Mouse (Mus musculus): ENCODE data around the gene Gm9972. TPM values are rescaled to one million over a fixed set of nuclear protein-coding genes. Genes with fewer than 3 reads are reported as not detected.

Gene Gm9972
- polyA plus RNA-seq (2014; fragmentation: Nextera tagmentation; extraction: Ambion mirVana): not detected in 2 replicates

- Histone ChIP-seq H3K4me1 (replicated peaks; ENCODE audit: control insufficient read depth, insufficient read depth, low read length) (no peaks in the 10 kb centered on the region), H3K27ac (ENCODE audit: low read depth, low read length) (no peak within 1 kb of the TSS), H3K36me3 (ENCODE audit: control insufficient read depth, insufficient read depth, low read length) (no peaks in the 10 kb centered on the region), H3K4me3 (ENCODE audit: low read depth, low read length) (no peak within 1 kb of the TSS), H3K27me3 (ENCODE audit: control insufficient read depth, insufficient read depth, low read length) (no peaks in the 10 kb centered on the region), H3K9me3 (ENCODE audit: control insufficient read depth, low read length) (no peaks in the 10 kb centered on the region), H3K4me2 (replicated peaks; ENCODE audit: low read depth, low read length) (no peak within 1 kb of the TSS), H3K9ac (ENCODE audit: low read depth, low read length) (no peak within 1 kb of the TSS)
- no peak for DNase-seq (ENCODE audit: low spot score)
- ATAC-seq (ENCODE audit: low FRiP score): no peak
Measured at GRCm38 (mm10) chr11:43035446-43035845, at the start of gene Gm9972. Gene Gm9972, plus strand, starts transcription at chr11:43035746.

GRCm38 (mm10) chr11:42999188-42999587, 36.4 kb upstream of the Gm9972 start:
- Histone ChIP-seq H3K27ac (ENCODE audit: low read depth, low read length) (no peak overlapping the region), H3K4me3 (ENCODE audit: low read depth, low read length) (no peak overlapping the region), H3K4me1 (replicated peaks; ENCODE audit: control insufficient read depth, insufficient read depth, low read length) (no peaks in the 10 kb centered on the region), H3K9me3 (ENCODE audit: control insufficient read depth, low read length) (no peaks in the 10 kb centered on the region), H3K36me3 (ENCODE audit: control insufficient read depth, insufficient read depth, low read length) (no peaks in the 10 kb centered on the region), H3K9ac (ENCODE audit: low read depth, low read length) (no peak overlapping the region), H3K4me2 (replicated peaks; ENCODE audit: low read depth, low read length) (no peak overlapping the region), H3K27me3 (ENCODE audit: control insufficient read depth, insufficient read depth, low read length) (no peaks in the 10 kb centered on the region)
- ATAC-seq (ENCODE audit: low FRiP score) (no peak), DNase-seq (ENCODE audit: low spot score) (peak; percentile 13)
- 52% methylated on average over 3 of the region's 3 CpGs for WGBS

GRCm38 (mm10) chr11:43011941-43012340, 23.6 kb upstream of the Gm9972 start:
- ATAC-seq (ENCODE audit: low FRiP score): no peak
- H3K4me2 ChIP-seq (replicated peaks; ENCODE audit: low read depth, low read length): no peak overlapping the region
- no peaks in the 10 kb centered on the region for H3K4me1 ChIP-seq (replicated peaks; ENCODE audit: control insufficient read depth, insufficient read depth, low read length)
- no peaks in the 10 kb centered on the region for H3K9me3 ChIP-seq (ENCODE audit: control insufficient read depth, low read length)
- H3K4me3 ChIP-seq (ENCODE audit: low read depth, low read length): no peak overlapping the region
- 81% methylated on average over 2 of the region's 2 CpGs for WGBS
- no peak overlapping the region for H3K9ac ChIP-seq (ENCODE audit: low read depth, low read length)
- no peak for DNase-seq (ENCODE audit: low spot score)
- H3K27ac ChIP-seq (ENCODE audit: low read depth, low read length): no peak overlapping the region
- no peaks in the 10 kb centered on the region for H3K27me3 ChIP-seq (ENCODE audit: control insufficient read depth, insufficient read depth, low read length)
- no peaks in the 10 kb centered on the region for H3K36me3 ChIP-seq (ENCODE audit: control insufficient read depth, insufficient read depth, low read length)

- 80% methylated on average over 4 of the region's 4 CpGs for WGBS
- DNase-seq (ENCODE audit: low spot score) (no peak), ATAC-seq (ENCODE audit: low FRiP score) (no peak)
Measured at GRCm38 (mm10) chr11:43012980-43013379, 22.6 kb upstream of the Gm9972 start.

GRCm38 (mm10) chr11:43023109-43023688, 12.3 kb upstream of the Gm9972 start:
- Histone ChIP-seq H3K9me3 (ENCODE audit: control insufficient read depth, low read length) (no peaks in the 10 kb centered on the region), H3K4me1 (replicated peaks; ENCODE audit: control insufficient read depth, insufficient read depth, low read length) (no peaks in the 10 kb centered on the region), H3K9ac (ENCODE audit: low read depth, low read length) (no peak overlapping the region), H3K27ac (ENCODE audit: low read depth, low read length) (no peak overlapping the region), H3K27me3 (ENCODE audit: control insufficient read depth, insufficient read depth, low read length) (no peaks in the 10 kb centered on the region), H3K4me2 (replicated peaks; ENCODE audit: low read depth, low read length) (no peak overlapping the region), H3K36me3 (ENCODE audit: control insufficient read depth, insufficient read depth, low read length) (no peaks in the 10 kb centered on the region), H3K4me3 (ENCODE audit: low read depth, low read length) (no peak overlapping the region)
- ATAC-seq (ENCODE audit: low FRiP score) (no peak), DNase-seq (ENCODE audit: low spot score) (no peak)

More at GRCm38 (mm10) chr11:43012980-43013379, 22.6 kb upstream of the Gm9972 start:
- H3K9me3 ChIP-seq (ENCODE audit: control insufficient read depth, low read length): no peaks in the 10 kb centered on the region
- H3K27me3 ChIP-seq (ENCODE audit: control insufficient read depth, insufficient read depth, low read length): no peaks in the 10 kb centered on the region
- H3K36me3 ChIP-seq (ENCODE audit: control insufficient read depth, insufficient read depth, low read length): no peaks in the 10 kb centered on the region
- no peak overlapping the region for H3K9ac ChIP-seq (ENCODE audit: low read depth, low read length)
- H3K4me3 ChIP-seq (ENCODE audit: low read depth, low read length): no peak overlapping the region
- no peak overlapping the region for H3K4me2 ChIP-seq (replicated peaks; ENCODE audit: low read depth, low read length)
- H3K4me1 ChIP-seq (replicated peaks; ENCODE audit: control insufficient read depth, insufficient read depth, low read length): no peaks in the 10 kb centered on the region
- no peak overlapping the region for H3K27ac ChIP-seq (ENCODE audit: low read depth, low read length)

GRCm38 (mm10) chr11:43029813-43030212, 5.7 kb upstream of the Gm9972 start:
- ATAC-seq (ENCODE audit: low FRiP score) (no peak), DNase-seq (ENCODE audit: low spot score) (no peak)
- no peaks in the 10 kb centered on the region for H3K4me1 ChIP-seq (replicated peaks; ENCODE audit: control insufficient read depth, insufficient read depth, low read length)
- H3K36me3 ChIP-seq (ENCODE audit: control insufficient read depth, insufficient read depth, low read length): no peaks in the 10 kb centered on the region
- no peak overlapping the region for H3K27ac ChIP-seq (ENCODE audit: low read depth, low read length)
- H3K4me2 ChIP-seq (replicated peaks; ENCODE audit: low read depth, low read length): no peak overlapping the region
- H3K27me3 ChIP-seq (ENCODE audit: control insufficient read depth, insufficient read depth, low read length): no peaks in the 10 kb centered on the region
- no peak overlapping the region for H3K4me3 ChIP-seq (ENCODE audit: low read depth, low read length)
- H3K9ac ChIP-seq (ENCODE audit: low read depth, low read length): no peak overlapping the region
- WGBS: 79% methylated on average over 1 of the region's 1 CpGs
- no peaks in the 10 kb centered on the region for H3K9me3 ChIP-seq (ENCODE audit: control insufficient read depth, low read length)

- no peak overlapping the region for H3K4me3 ChIP-seq (ENCODE audit: low read depth, low read length)
- H3K36me3 ChIP-seq (ENCODE audit: control insufficient read depth, insufficient read depth, low read length): no peaks in the 10 kb centered on the region
- no peak for ATAC-seq (ENCODE audit: low FRiP score)
- no peaks in the 10 kb centered on the region for H3K4me1 ChIP-seq (replicated peaks; ENCODE audit: control insufficient read depth, insufficient read depth, low read length)
- H3K27me3 ChIP-seq (ENCODE audit: control insufficient read depth, insufficient read depth, low read length): no peaks in the 10 kb centered on the region
- WGBS: 77% methylated on average over 4 of the region's 4 CpGs
- H3K9me3 ChIP-seq (ENCODE audit: control insufficient read depth, low read length): no peaks in the 10 kb centered on the region
- no peak overlapping the region for H3K4me2 ChIP-seq (replicated peaks; ENCODE audit: low read depth, low read length)
- no peak for DNase-seq (ENCODE audit: low spot score)
- H3K9ac ChIP-seq (ENCODE audit: low read depth, low read length): no peak overlapping the region
- no peak overlapping the region for H3K27ac ChIP-seq (ENCODE audit: low read depth, low read length)
Measured at GRCm38 (mm10) chr11:43032141-43032540, 3.4 kb upstream of the Gm9972 start.

GRCm38 (mm10) chr11:43045871-43046548, 10.5 kb downstream of the Gm9972 start:
- no peaks in the 10 kb centered on the region for H3K36me3 ChIP-seq (ENCODE audit: control insufficient read depth, insufficient read depth, low read length)
- H3K4me3 ChIP-seq (ENCODE audit: low read depth, low read length): no peak overlapping the region
- no peaks in the 10 kb centered on the region for H3K4me1 ChIP-seq (replicated peaks; ENCODE audit: control insufficient read depth, insufficient read depth, low read length)
- no peaks in the 10 kb centered on the region for H3K9me3 ChIP-seq (ENCODE audit: control insufficient read depth, low read length)
- WGBS: 92% methylated on average over 3 of the region's 3 CpGs
- no peak overlapping the region for H3K27ac ChIP-seq (ENCODE audit: low read depth, low read length)
- no peak overlapping the region for H3K9ac ChIP-seq (ENCODE audit: low read depth, low read length)
- no peak for DNase-seq (ENCODE audit: low spot score)
- H3K27me3 ChIP-seq (ENCODE audit: control insufficient read depth, insufficient read depth, low read length): no peaks in the 10 kb centered on the region
- no peak overlapping the region for H3K4me2 ChIP-seq (replicated peaks; ENCODE audit: low read depth, low read length)
- ATAC-seq (ENCODE audit: low FRiP score): no peak

GRCm38 (mm10) chr11:43049363-43049762, 13.8 kb downstream of the Gm9972 start:
- WGBS: 78% methylated on average over 1 of the region's 1 CpGs
- no peak overlapping the region for H3K27ac ChIP-seq (ENCODE audit: low read depth, low read length)
- ATAC-seq (ENCODE audit: low FRiP score) (no peak), DNase-seq (ENCODE audit: low spot score) (no peak)
- H3K36me3 ChIP-seq (ENCODE audit: control insufficient read depth, insufficient read depth, low read length): no peaks in the 10 kb centered on the region
- no peaks in the 10 kb centered on the region for H3K4me1 ChIP-seq (replicated peaks; ENCODE audit: control insufficient read depth, insufficient read depth, low read length)
- no peaks in the 10 kb centered on the region for H3K9me3 ChIP-seq (ENCODE audit: control insufficient read depth, low read length)
- H3K4me3 ChIP-seq (ENCODE audit: low read depth, low read length): no peak overlapping the region
- no peak overlapping the region for H3K4me2 ChIP-seq (replicated peaks; ENCODE audit: low read depth, low read length)
- H3K9ac ChIP-seq (ENCODE audit: low read depth, low read length): no peak overlapping the region
- H3K27me3 ChIP-seq (ENCODE audit: control insufficient read depth, insufficient read depth, low read length): no peaks in the 10 kb centered on the region

Measured in hindbrain, embryonic 11.5 days (tissue).